Mouse (Mus musculus) olfactory bulb, adult 2 months (tissue): Measurements from ENCODE around the gene Cntn4. TPM values are rescaled to one million over a fixed set of nuclear protein-coding genes. Genes with fewer than 3 reads are reported as not detected.

ENCODE experiments used
- H3K27ac ChIP-seq: fragments of 200-500 bp; 2 replicates; pipeline ENCODE4 v1.5.1; 2012; ENCODE audit warnings: low read depth, low read length; ENCODE audit not compliant: insufficient read depth
- H3K4me1 ChIP-seq: fragments of 200-500 bp; 2 replicates; pipeline ENCODE4 v1.6.1; 2012; ENCODE audit warnings: low read length; ENCODE audit not compliant: control insufficient read depth, insufficient read depth
- H3K4me3 ChIP-seq: fragments of 200-500 bp; 2 replicates; pipeline ENCODE4 v1.5.1; 2012; ENCODE audit warnings: mild to moderate bottlenecking, low read depth, low read length, moderate library complexity; ENCODE audit not compliant: insufficient read depth
- CTCF ChIP-seq: fragments of 200-500 bp; IDR thresholded peaks from 2 replicates; pipeline ENCODE4 v1.5.1; 2012; ENCODE audit warnings: low read depth, mild to moderate bottlenecking, low read length, moderate library complexity; ENCODE audit not compliant: insufficient read depth
- POLR2A ChIP-seq: fragments of 200-500 bp; IDR thresholded peaks from 2 replicates; pipeline ENCODE4 v1.6.1; 2012; ENCODE audit warnings: mild to moderate bottlenecking, low read depth, low read length, moderate library complexity; ENCODE audit not compliant: insufficient read depth
- WGBS: fragments of 180-500 bp; shearing (Covaris S2); methylation state at CpG from one replicate; pipeline ENCODE4 v1.1.7; 2018; 5-methylcytosine and 5-hydroxymethylcytosine counted together
- polyA plus RNA-seq: library from polyadenylated mRNA; stranded (reverse); fragments of >200 nt; gene quantifications from 2 replicates; pipeline ENCODE4 v1.2.4, GENCODE M21; 2012; ENCODE audit warnings: low replicate concordance; ENCODE audit not compliant: missing spikeins, insufficient read depth, insufficient read length

The Cntn4 gene
- polyA plus RNA-seq, 1 experiment, result not detected

GRCm38 (mm10) chr6:106454131-106454838, 776.8 kb downstream of the Cntn4 start:
- Histone ChIP-seq H3K4me1 (no peaks in the 10 kb centered on the region), H3K27ac (no peak overlapping the region), H3K4me3 (no peak overlapping the region)
- TF ChIP-seq CTCF (no peak), POLR2A (no peak)
- 73% methylated on average over 3 of the region's 3 CpGs for WGBS

GRCm38 (mm10) chr6:106455616-106456015, 778.2 kb downstream of the Cntn4 start:
- 71% methylated on average over 3 of the region's 3 CpGs for WGBS

GRCm38 (mm10) chr6:106458166-106458565, 780.7 kb downstream of the Cntn4 start:
- Histone ChIP-seq H3K4me1 (no peaks in the 10 kb centered on the region), H3K4me3 (no peak overlapping the region), H3K27ac (no peak overlapping the region)
- TF ChIP-seq POLR2A (no peak), CTCF (no peak)
- WGBS, result 83% methylated on average over 6 of the region's 6 CpGs

More at GRCm38 (mm10) chr6:106455616-106456015, 778.2 kb downstream of the Cntn4 start:
- no peaks in the 10 kb centered on the region for H3K4me1 ChIP-seq
- H3K4me3 ChIP-seq, result no peak overlapping the region
- TF ChIP-seq POLR2A, result no peak
- no peak for TF ChIP-seq CTCF
- no peak overlapping the region for H3K27ac ChIP-seq

GRCm38 (mm10) chr6:106462403-106462802, 784.9 kb downstream of the Cntn4 start:
- WGBS, result 50% methylated on average over 6 of the region's 6 CpGs
- no peak overlapping the region for H3K4me3 ChIP-seq
- TF ChIP-seq POLR2A, result no peak
- no peak for TF ChIP-seq CTCF
- no peaks in the 10 kb centered on the region for H3K4me1 ChIP-seq
- H3K27ac ChIP-seq, result no peak overlapping the region

- H3K4me1 ChIP-seq, result no peaks in the 10 kb centered on the region
- 94% methylated on average over 2 of the region's 2 CpGs for WGBS
- TF ChIP-seq CTCF, result no peak
- no peak for TF ChIP-seq POLR2A
- H3K27ac ChIP-seq, result no peak overlapping the region
- no peak overlapping the region for H3K4me3 ChIP-seq
Observed at GRCm38 (mm10) chr6:106463857-106464256, 786.4 kb downstream of the Cntn4 start.

GRCm38 (mm10) chr6:106465766-106466165, 788.3 kb downstream of the Cntn4 start:
- Histone ChIP-seq H3K27ac (no peak overlapping the region), H3K4me1 (no peaks in the 10 kb centered on the region), H3K4me3 (no peak overlapping the region)
- WGBS, result 48% methylated on average over 2 of the region's 2 CpGs
- TF ChIP-seq POLR2A, result no peak
- no peak for TF ChIP-seq CTCF

GRCm38 (mm10) chr6:106466267-106467029, 789.0 kb downstream of the Cntn4 start:
- Histone ChIP-seq H3K27ac (no peak overlapping the region), H3K4me3 (no peak overlapping the region), H3K4me1 (no peaks in the 10 kb centered on the region)
- no peak for TF ChIP-seq POLR2A
- TF ChIP-seq CTCF, result no peak
- WGBS, result 27% methylated on average over 5 of the region's 5 CpGs

GRCm38 (mm10) chr6:106471840-106472608, 794.6 kb downstream of the Cntn4 start:
- no peak overlapping the region for H3K27ac ChIP-seq
- H3K4me1 ChIP-seq, result no peaks in the 10 kb centered on the region
- 85% methylated on average over 2 of the region's 2 CpGs for WGBS
- no peak overlapping the region for H3K4me3 ChIP-seq
- no peak for TF ChIP-seq CTCF
- TF ChIP-seq POLR2A, result no peak
